Mouse (Mus musculus): Measurements from ENCODE around the gene Gpr162.

DNA sequence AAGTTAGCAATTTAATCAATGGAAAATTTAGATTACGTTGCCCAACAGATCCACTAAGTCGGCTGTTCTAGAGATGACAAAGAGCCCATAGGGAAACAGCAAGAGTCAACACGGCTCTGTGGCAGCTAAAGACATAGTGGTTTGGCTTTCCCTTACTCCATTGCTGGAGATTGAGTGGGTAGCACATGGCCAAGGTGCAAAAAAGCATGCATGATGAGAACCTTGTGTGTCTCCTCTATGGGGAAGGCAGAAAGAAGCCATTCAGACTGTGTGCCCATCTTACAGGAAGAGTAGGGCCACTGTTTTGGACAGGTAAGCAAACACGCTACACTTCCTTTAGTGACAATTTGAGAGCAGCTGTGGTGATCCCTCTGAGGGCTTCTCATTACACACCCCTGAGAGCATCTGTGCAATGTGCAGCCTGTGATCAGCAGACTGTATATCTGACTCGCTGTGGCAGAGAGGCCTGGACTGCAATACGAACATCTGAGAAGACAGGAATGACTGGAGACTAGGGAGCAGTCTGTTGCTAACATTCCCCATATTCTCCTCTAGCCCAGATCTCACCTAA, 24.9 kb upstream of the Gpr162 start:
- TF ChIP-seq HCFC1 (IDR thresholded peaks at IDR 0.05; ENCODE audit: borderline replicate concordance, insufficient read depth, low read length) (no peak), ZC3H11A (IDR thresholded peaks at IDR 0.05; ENCODE audit: borderline replicate concordance, low read depth, low read length) (no peak), MAFK (IDR thresholded peaks at IDR 0.05; ENCODE audit: insufficient read depth, low read depth, low read length) (no peak), ZNF384 (IDR thresholded peaks at IDR 0.05; ENCODE audit: low read depth, low read length) (no peak), CHD2 (IDR thresholded peaks at IDR 0.05; ENCODE audit: low read depth, low read length) (no peak)

All from ES-E14 (cell line).